Mouse (Mus musculus) mammary gland, adult 2 months (tissue): Measurements from ENCODE around the gene Batf. TPM values are rescaled to one million over a fixed set of nuclear protein-coding genes. Genes with fewer than 3 reads are reported as not detected.

Experiments
- polyA plus RNA-seq: library from polyadenylated mRNA; depleted of rRNA; stranded (reverse); fragments of >200 nt; gene quantifications from 2 replicates; pipeline ENCODE4 v1.2.3, GENCODE M21; 2012; ENCODE audit warnings: low replicate concordance; rRNA removed

Batf gene
- polyA plus RNA-seq: 6.4 and 16.2 TPM in 2 replicates

DNA sequence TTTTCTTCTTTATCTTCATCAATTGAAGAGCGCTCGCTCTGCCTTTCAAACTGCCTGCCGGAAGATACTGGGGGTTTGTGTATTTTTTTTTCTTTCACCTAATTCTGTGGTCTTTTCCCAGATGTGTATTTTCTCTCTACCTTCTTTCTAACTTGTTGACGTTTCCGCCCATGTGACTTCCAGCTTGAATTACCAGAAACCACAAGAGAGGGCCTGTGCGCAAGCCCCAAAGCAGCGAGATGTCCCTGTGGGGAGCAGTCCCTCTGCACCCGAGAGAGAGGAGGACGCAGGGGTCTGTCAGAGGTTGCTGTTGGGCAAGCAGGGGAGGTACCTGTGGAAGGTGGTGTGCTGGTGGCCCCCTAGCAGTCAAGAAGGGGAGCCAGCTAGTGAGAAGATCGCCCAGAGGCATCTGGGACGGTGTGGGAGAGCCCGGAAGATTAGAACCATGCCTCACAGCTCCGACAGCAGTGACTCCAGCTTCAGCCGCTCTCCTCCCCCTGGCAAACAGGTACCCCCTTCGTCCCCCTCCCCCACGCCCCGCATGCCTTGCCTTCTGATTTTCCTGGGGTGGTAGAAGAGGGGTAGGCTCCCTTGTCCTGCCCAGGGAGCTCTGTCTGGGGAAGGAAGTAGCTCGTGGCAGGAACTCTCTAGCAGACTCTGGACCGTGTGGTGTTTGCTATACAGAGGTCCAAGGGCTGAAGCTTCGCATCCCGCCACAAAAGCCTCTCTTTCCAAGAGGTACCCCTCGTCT lies at the start of gene Batf:
TSS of gene Batf (plus strand) at position 204 of the 751 bp plus-strand sequence.

GRCm38 (mm10) chr12:85745827-85746695 lies 59.6 kb downstream of the Batf start, which contains the start of gene Flvcr2:
Flvcr2 (plus strand) TSS chr12:85746539.

Other genes with a start within 250 kb of the Batf start
- gene Fos, start 212.8 kb upstream of the Batf start, polyA plus RNA-seq: 32.5 and 34.1 TPM in 2 replicates
- gene Jdp2, start 87.6 kb upstream of the Batf start, polyA plus RNA-seq: 7.7 and 17.2 TPM in 2 replicates
- 2.0 and 2.6 TPM in 2 replicates for gene Flvcr2, start 59.9 kb downstream of the Batf start, polyA plus RNA-seq
- 20.1 and 35.5 TPM in 2 replicates for gene Erg28, start 137.9 kb downstream of the Batf start, polyA plus RNA-seq
- gene Ttll5, start 138.0 kb downstream of the Batf start, polyA plus RNA-seq: 9.6 TPM in 2 replicates